Mouse (Mus musculus): ENCODE measurements around the gene Rpl3.
"Not testable (repeated sequence)": the region's sequence is repeated elsewhere in the genome, so short reads cannot be mapped to it uniquely, and the experiment has no call there.

Rpl3 gene

DNA sequence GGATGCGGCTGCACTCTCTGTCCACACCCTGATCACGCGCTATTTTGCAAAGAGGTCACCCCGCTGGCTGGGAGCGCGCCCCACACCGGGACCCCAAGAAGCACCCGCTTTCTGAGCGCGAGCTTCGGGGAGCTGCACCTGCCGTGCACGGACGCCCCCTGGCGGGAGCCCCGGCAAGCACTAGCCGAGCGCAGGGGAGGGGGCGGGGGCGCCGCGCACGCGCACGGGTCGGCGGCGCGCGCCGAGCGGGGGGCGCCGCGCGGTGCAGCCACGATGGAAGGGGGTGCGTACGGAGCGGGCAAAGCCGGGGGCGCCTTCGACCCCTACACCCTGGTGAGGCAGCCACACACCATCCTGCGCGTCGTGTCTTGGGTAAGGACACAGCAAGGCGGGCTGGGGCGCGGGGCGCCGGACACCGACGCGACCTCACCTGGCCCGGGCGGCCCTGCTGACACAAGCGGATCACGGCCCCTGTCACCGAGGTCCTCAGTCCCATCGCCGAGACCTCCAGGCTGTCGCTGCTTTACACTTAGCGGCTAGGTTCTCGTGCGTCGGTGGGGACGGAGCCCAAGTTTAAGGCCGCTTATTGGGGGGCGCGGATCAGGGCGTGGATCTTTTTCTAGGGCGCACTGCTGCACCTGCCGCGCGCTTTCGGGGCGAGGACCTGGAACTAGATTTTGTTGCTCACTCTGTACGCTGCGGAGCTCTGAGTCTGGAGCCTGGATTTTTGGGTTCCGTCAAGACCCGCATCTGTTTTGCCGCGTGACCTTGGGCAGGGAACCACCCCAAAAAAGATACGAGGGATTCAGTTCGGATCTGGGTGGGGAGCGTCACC lies at the start of gene Rpl3, which contains the start of gene Syngr1:
Rpl3 (minus strand) TSS at position 748 of the 835 bp plus-strand sequence.
Syngr1 (plus strand) TSS at position 214 of the 835 bp plus-strand sequence.
- peak; percentile 51 for ATAC-seq (ENCODE audit: low TSS enrichment)

GRCm38 (mm10) chr15:80140878-80141277 lies 49.2 kb upstream of the Rpl3 start:
- ATAC-seq (ENCODE audit: low TSS enrichment): no peak

DNA sequence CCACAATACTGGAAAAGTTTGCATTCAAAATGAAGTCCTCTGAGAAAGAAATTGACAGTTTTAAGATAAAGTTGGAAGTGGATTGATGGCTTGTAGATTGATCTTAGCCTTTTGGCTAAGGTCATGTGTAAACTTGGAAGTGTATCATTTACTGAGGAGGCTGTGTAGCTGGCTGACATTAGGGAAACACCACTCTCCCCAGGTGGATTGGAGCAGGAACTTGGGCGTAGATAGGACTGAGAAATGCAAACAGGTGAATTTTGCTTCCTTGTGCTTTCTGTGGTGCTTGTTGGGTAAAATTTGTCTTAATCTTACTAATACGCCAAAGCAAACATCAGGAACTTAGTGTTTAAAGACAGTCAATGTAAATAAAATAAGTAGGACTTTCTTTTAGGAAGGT lies 48.6 kb upstream of the Rpl3 start:
- ATAC-seq (ENCODE audit: low TSS enrichment): no peak

DNA sequence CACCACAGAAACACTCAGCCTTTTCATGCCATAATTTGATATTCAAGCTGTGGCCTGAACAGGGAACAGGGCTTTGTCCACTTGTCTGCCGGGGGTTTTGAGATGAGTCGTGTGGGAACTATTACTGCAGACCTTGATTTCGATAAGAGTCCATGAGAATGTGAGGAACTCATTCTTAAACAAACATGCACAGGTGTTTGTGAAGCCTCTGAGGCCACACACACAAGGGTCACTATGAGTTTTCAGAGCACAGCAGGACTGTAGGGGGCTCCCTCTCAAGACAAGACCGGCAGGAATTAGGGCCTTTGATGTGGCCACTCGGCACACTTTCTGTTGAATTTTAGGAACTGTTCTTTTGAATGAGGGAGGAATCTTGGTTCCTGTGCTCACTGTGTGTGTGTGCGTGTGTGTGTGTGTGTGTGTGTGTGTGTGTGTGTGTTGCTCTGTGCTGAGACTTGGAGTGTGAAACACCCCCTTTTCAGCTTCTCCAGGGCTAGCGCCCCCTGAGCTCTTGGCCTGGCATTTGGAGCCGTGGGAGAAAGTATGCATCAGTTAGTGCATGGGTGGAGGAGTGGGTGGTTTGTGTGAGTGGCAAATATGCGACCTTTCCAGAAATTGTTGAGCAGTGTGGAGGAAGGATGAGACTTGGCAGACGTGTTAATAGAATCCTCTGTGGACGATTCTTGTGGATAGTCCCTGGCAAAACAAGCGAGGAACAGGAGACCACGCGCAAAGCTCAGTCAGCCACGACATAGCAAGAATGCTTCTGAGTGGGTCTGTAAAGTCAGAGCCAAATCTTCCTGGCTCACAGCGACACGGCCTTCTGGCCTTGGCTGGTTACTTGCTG lies 46.5 kb upstream of the Rpl3 start:
- peak; percentile 74 for ATAC-seq (ENCODE audit: low TSS enrichment)

DNA sequence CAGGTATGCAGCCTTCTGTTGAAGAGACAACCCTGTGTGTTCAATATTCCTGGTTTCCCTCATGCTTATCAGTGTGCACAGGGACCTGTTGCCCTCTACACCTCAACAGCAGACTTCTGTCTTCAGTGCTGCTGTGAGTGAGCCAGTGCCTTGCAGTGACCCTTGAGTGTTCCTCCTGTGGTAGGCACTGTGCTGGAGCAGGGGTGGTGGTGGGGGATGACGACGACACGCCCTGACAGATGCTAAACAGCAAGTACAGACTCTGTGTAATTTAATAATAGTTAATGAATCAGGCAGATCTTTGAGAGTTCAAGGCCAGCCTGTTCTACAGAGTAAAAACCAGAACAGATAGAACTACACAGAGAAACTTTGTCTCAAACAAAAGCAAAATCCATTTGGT lies 45.0 kb upstream of the Rpl3 start:
- ATAC-seq (ENCODE audit: low TSS enrichment): no peak

GRCm38 (mm10) chr15:80135499-80135898 lies 43.8 kb upstream of the Rpl3 start:
- no peak for ATAC-seq (ENCODE audit: low TSS enrichment)

DNA sequence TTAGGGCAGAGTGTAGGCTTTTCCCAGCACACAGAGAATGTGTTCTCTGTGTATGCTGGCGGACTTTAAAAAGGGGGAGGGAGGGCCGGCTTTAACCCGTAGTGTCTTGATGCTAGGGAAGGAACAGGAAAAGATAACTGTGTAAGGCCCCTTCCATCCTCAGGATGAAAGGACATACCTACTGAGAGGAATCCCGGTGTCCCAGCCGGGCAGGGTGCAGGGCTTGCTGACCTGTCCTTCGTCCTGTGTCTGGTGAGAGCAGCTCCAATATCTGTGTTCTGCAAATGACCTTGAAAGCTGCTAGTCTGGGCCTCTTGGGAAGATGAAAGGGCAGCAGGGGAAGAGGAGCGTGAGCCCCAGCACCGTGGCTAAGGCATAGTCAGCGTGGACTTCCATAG lies 42.8 kb upstream of the Rpl3 start:
- ATAC-seq (ENCODE audit: low TSS enrichment): no peak

DNA sequence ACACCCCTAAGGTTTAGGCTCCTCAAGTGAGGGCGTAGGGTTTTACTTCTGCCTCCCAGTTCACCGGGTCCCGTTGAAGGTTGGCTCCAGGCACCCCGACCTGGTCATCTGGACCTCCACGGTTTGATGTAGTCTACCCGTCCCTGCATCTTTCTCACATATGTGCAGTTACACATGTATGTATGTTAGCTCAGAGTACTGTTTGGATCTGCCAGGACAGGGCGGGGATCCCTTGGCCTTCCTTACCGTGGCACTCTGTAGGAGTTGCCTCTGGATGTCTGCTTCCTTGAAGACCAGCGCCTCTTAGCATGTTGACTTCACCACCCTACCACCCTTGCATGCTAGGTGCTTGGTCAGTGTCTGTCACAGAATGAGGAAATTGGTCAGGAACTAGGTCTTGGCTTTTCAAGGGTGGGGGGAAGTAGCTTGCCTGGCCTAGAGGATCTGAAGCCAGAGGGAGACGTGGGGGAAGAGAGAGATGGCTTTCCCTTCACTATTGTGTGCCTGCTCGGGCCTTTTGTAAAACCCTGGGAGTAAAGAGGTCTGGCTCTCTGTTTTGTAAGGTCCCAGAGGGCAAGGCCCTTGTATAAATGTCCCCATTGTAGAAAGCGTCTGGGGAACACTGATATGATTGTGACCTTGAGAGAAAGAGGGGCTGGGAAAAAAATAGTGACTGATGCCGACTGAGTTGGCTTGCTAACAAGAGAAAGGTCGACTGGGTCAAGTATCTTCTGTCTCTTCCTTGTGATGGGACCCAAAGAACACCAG lies 42.2 kb upstream of the Rpl3 start:
- ATAC-seq (ENCODE audit: low TSS enrichment): no peak

- peak; percentile 85 for ATAC-seq (ENCODE audit: low TSS enrichment)
These were observed 41.4 kb upstream of the Rpl3 start, which contains the start of gene Tab1 for GRCm38 (mm10) chr15:80132993-80133586. Tab1 (plus strand) TSS chr15:80133127.

- ATAC-seq (ENCODE audit: low TSS enrichment): no peak
These were observed 40.8 kb upstream of the Rpl3 start for GRCm38 (mm10) chr15:80132452-80132851.

DNA sequence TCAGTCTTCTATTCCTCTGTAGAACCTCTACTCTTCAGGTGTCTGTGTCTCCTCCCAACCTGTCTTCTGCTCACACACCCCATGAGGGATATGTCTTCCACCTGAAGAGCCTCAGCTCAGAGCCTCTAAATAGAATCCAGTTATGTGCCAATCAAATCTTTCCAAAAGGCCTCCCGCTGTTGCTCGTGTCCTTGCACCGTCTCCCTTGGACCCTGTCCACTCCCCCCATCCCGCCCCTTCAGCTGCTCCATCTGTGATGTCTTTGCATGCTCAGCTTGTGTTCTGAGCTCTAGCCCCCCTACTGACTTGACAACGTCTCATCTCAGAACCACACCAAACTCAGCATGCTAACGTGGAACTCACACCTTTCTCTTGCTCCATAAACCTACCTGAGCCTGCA lies 39.8 kb upstream of the Rpl3 start:
- ATAC-seq (ENCODE audit: low TSS enrichment): no peak

- ATAC-seq (ENCODE audit: low TSS enrichment): no peak
These were observed 39.0 kb upstream of the Rpl3 start for GRCm38 (mm10) chr15:80130689-80131088.

- ATAC-seq (ENCODE audit: low TSS enrichment): no peak
These were observed 38.3 kb upstream of the Rpl3 start for GRCm38 (mm10) chr15:80129982-80130381.

DNA sequence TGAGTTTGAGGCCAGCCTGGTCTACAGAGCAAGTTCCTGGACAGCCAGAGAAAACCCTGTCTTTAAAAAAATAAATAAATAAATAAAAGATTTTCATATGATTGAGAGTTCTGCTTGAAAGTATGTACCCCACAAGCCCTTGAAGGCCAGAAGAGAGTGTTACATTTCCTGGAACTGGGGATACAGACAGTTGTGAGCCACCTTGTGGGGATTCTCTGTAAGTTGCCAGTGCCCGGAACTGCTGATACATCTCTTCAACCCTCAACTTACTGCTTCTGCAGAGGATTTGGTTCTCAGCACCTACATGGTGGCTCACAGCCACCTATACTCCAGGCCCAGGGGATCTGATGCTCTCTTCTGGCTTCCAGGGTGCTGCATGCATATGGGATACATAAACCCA lies 35.5 kb upstream of the Rpl3 start:
- ATAC-seq (ENCODE audit: low TSS enrichment): 0 out of 2 replicates have a peak, but pooled peaks have one; percentile 50

DNA sequence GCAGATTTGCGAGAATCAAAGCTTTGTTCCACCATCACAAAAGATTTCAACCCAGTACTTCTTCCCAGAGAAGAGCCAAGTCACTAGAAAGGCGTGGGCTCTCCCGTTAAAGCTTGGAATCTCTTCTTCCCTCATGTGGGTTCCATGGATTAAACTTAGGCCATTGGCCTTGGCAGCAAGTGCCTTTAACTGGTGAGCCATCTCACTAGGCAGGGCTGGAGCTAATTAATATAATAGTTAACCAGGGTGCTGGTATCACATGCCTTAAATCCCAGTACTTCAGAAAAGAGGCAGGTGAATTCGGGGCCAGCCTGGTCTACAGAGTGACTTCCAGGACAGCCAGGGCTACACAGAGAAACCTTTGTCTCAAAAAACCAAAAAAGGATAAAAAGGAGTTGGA lies 33.0 kb upstream of the Rpl3 start:
- no peak for ATAC-seq (ENCODE audit: low TSS enrichment)

- ATAC-seq (ENCODE audit: low TSS enrichment): not testable (repeated sequence)
These were observed 30.8 kb upstream of the Rpl3 start for GRCm38 (mm10) chr15:80122431-80122830.

GRCm38 (mm10) chr15:80121721-80122325 lies 30.2 kb upstream of the Rpl3 start:
- ATAC-seq (ENCODE audit: low TSS enrichment): no peak

GRCm38 (mm10) chr15:80119076-80119475 lies 27.4 kb upstream of the Rpl3 start:
- ATAC-seq (ENCODE audit: low TSS enrichment): 0 out of 2 replicates have a peak, but pooled peaks have one; percentile 10

GRCm38 (mm10) chr15:80117154-80117553 lies 25.5 kb upstream of the Rpl3 start:
- no peak for ATAC-seq (ENCODE audit: low TSS enrichment)

DNA sequence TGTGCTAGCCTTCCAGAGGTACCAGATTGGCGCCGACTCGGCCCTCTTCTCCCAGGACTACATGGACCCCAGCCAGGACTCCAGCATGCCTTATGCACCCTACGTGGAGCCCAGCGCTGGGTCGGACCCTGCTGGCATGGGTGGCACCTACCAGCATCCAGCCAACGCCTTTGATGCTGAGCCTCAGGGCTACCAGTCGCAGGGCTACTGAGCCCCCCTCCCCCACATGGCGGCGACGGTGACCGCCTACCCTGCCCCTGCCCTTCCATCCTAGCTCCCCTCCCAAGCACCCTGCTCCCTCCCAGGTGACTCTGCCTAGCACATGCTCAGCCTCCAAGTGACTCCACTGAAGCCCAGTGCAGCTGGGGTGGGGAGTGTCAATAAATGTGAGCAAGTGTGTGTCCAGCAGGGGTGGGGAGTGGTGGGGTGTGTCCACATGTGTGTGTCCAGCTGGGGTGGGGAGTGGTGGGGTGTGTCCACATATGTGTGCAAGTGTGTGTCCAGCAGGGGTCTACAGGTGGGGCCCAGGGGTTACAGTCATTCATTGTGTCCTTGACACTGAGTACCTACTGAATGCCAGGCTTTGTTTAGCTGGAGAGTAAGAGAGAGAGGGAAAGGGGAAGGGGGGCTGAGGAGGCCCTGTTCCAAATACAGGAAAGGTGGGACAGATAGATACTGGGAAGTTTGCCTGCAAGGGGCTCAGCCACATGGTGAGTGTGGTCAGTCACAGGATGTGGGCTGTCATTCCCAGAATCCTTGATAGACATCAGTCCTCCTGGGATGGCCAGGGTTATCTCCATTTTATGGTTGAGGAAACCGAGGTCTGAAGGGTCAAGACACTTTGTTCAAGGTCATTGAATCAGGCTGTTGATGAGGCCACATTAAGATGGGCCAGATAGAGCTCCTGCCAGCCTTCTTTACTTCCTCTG lies 24.5 kb upstream of the Rpl3 start:
- ATAC-seq (ENCODE audit: low TSS enrichment): no peak
